Mouse (Mus musculus) neural tube, embryonic 10.5 days (tissue): ENCODE measurements around the gene Cspg5.
A peak's percentile ranks its signal among the peaks of the same experiment; 100 is the strongest.

Source experiments
- DNase-seq: peaks from one replicate; pipeline ENCODE4 v3.0.0-alpha.2; 2017; ENCODE audit warnings: low spot score; ENCODE audit errors: extremely low spot score

Gene Cspg5

DNA sequence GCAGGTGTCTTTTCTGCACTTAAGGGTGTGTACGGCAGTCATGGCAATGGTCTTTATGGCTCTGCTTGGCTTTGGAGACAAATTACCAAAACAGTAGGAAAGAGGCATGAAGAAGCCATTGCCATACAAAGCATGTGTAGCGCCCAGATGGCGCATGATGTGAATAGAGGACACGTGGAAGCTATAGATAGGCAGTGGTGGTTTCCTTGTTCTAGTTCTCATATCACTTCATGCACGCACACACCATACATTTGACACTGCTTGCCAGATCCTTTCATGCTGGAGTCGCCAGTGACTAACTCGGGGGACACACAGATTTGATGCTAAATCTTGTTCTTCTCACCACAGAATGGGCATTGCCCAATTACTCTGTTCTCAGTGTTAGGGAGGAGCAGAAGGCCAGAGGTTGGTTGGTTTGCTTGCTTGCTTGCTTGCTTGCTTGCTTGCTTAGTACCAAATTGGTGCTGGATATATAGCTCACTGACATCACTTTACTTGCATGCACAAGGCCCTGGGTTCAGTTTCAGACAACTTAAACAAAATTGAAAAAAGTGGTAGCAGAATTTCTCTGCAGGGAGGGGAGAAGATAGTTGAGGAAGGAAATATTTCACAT is at the start of gene Cspg5:
Gene Cspg5, plus strand, starts transcription at position 563 of the 613 bp plus-strand sequence.
- DNase-seq, result no peak

- DNase-seq, result no peak
These were observed 43.7 kb upstream of the Cspg5 start for GRCm38 (mm10) chr9:110199870-110200269.

DNA sequence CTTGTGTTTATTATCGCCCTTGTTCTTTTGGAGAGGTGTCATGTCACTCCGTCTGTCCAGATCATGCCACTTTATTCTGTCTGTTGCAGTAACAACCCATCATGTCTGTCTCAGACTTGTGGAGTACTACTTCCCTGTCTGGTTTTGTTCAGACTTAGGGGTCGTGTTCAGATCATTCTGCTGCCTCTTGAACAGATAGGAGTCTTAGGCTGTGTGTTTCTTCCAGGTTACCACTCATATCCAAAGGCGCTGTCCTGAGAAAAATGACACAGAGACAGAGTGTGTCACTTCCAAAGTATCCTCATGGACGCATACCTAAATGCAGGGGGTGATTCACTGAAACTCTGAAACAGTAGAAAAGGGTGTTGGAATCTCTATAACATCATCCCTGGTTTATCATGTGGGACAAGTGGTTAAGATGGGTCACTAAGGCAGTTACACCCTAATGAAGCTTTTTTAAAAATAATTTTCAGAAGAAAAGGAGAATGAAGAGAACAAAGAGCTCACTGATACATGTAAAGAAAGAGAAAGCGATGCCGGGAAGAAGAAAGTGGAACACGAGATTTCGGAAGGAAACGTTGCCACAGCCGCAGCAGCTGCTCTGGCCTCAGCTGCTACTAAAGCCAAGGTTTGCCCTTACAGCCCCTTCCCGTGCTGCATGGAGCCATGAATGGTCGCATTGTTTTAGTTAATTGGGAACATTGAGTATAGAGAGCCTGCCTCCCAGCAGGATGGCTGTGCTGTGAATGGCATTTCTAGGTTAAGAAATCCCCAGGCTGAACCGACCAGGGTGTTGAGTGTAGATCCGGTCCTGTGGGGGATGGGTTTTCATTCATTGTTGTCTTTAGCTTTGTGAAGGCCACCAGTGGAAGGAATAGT is 37.8 kb upstream of the Cspg5 start:
- DNase-seq, result peak; percentile 34

GRCm38 (mm10) chr9:110206437-110206836 is 37.1 kb upstream of the Cspg5 start:
- DNase-seq, result no peak

DNA sequence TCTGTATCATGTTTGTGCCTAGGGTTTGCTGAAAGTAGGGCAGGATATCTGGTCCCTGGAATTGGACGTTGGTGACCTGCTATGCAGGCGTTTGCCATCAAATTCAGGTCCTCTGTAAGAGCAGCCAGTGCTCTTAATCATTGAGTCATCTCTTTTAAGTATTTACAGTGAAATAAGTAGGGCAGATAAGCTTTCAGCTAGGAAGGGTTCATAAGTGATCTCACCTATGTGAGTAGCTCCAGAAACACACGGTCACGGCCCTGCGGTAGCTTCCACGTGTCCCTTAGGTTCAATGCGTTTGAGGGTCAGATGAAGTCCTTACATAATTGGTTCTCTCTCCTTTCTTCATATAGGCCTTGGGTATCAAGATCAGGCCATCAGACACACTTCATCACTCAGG is 35.3 kb upstream of the Cspg5 start:
- no peak for DNase-seq

DNA sequence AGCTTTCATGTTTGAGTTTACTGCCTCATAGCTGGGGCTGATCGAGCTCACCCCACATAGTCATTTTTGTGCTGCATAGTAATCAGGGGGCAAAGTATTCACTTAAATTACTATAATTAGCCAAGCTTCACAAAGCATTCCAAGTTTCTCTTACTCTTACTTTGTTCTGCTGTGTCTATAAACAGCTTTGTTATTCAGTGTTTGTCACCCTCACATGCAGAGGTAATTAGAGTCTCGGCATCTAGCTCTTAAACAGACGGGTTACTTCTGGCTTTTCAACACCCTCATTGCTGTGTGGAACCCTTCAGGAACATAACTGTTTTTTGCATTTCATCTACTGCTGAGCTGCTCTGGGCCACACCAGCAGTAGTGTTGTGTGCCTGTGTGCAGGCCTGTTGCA is 34.6 kb upstream of the Cspg5 start:
- no peak for DNase-seq

GRCm38 (mm10) chr9:110224273-110224672 is 19.3 kb upstream of the Cspg5 start:
- no peak for DNase-seq

GRCm38 (mm10) chr9:110226191-110226590 is 17.4 kb upstream of the Cspg5 start:
- no peak for DNase-seq

DNA sequence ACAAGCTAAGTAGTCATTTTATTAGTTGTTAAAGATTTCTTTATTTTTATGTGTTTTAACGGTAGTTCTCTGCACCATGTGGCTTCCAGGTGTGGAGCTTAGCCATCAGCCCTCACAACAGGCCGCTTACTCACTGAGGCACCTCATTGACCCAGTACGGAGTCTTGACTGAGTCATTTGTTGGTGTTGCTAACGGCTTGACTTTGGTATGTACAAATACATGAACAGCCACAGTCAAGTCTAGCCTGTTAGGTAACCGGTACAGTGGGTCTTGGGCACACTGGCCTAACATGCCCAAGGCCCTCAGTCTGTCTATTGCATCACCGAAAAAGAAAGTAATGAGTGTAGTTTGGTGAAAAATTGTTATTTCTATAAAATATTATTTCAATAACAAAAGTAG is 14.9 kb upstream of the Cspg5 start:
- no peak for DNase-seq

- DNase-seq, result no peak
These were observed 14.5 kb upstream of the Cspg5 start for GRCm38 (mm10) chr9:110229112-110229511.

DNA sequence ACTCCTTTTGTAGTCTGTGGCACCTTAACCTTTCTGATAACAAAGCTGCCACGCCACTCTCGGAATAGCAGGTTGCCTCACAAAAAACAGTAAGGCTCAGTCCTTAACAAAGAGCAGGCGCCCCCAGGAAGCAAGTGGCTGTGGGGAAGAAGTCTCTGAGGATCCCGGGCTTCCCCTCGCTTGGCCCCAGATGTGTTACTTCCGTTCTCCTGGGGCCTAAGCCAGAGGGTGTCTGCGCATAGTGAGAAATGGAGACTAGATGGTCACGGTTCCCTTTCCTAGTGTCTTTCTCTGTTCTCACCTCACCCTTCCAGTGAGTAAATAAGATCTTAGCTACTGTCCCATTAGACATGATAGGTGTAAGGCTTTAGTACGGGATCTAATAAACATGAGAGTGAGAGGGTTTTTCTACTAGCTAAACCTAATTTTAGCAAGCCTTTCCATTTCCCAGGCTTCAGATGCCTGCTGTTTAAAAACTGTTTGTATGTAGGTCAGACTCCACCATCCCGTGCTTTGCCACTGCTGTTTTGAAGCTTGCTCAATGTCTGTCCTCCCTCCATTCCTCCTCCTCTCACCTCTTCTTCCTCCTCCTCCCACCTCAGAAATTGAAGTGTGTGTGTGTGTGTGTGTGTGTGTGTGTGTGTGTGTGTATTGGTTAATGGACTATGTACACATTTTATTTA is 13.9 kb upstream of the Cspg5 start:
- DNase-seq, result no peak

DNA sequence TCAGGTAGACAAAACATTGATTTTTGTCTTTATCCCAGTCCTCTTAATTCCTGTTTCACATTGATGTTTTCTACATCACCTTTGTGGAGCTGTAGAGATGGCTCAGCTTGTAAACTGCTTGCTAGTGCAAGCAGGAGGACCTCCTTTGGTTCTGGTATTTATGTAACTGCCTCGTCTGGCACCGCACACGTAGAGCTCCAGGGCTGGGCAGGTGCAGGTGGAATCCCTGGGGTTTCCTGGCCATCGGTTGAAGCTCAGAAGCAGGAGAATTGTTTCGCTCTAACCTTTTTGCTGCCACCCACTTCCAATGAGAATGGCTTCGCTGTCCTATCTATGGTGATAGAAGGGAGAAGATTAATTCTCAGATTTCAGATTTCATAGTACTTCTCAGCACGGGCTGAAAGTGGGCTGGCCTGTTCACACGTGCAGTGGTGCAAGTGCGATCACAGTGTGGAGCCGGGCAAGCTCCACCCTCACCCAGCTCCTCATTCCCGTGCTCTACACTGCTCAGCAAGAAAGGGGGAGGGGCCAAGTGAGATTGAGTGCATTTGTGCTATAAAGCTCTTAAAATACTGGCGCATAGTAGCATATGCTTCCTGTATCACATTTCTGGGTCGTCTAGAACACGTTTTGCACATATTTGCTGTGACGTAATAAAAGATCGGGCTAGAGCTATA is 13.1 kb upstream of the Cspg5 start:
- no peak for DNase-seq

GRCm38 (mm10) chr9:110234962-110235361 is 8.6 kb upstream of the Cspg5 start:
- no peak for DNase-seq

DNA sequence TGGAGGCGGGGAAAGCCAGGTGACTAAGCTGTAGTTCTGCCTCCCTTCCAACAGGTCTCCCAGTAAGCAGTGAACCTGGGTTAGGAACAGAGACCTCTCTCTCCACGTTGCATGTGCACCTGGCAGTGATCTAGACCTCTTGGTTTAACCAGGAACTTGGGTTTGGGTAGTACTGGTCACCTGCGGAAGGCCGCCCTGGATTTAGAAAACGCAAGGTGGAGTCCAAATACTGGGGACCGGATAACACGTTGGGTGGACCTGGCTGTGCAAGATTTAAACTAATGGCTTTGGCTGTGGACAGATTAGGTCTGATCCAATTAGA is 945 bp downstream of the Cspg5 start:
- DNase-seq, result no peak

DNA sequence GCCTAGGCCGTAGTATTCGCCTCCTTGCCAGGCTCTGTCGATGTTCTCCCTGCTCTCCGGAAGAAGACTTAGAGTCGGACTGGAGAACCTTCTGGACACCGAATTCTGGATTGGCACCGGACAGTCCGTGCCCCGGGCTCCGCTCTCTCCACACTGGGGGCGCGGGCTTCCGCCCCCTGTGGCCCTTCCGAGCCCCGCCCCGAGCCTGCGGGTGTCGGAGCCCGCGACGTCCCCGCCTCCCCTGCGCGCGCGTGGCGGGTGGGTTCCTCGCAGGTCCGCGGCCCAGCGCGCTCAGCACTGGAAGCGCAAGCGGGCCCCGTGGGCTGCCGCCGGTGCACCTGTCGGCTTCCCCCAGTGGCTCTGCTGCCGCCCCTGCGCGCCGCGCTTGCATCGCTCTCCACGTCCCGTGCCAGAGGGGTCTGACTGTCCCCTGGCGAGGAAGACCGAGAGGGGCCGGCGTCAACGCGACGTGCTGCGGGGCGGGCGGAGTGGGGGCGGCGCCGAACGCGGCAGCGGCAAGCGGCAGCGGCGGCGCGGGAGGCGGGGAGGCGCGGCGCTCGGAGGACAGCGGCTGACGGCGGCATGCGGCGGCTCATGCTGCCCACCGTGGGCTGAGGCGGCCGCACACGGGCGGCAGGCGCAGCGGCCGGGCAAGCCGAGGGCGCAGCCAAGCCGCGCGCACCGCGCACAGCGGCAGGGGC is 1.5 kb downstream of the Cspg5 start:
- peak; percentile 57 for DNase-seq

DNA sequence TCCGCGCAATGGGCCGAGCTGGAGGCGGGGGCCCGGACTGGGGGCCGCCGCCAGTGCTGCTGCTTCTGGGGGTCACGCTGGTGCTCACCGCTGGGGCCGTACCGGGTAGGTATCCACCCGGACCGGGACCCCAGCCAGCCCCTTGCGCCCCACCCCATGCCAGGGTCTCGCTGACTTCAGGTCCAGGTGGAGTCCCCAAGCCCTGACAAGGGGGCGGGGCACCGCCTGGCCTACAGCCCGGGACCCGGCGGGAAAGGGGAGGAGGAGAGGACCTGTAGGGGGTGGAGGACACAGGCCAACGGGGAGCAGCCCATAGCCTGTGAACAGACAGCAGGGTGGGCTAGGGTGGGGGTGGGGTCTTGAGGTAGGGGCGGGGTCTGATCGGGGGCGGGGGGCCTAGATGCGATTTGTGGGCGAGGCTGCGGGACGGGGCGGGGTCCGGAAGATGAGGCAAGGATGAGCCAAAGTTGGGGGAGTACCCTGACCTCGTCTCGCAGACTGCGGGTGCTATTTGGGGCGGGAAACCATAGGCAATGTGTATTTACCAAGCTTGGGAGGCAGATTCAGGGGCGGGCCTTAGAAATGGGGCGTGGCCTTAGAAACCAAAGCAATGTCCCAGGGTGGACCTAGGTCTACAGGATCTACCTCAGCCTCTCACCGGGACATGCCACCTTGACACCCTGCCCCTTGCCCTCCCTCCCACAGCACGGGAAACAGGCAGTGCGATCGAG is 2.2 kb downstream of the Cspg5 start:
- peak; percentile 72 for DNase-seq

GRCm38 (mm10) chr9:110246321-110246640 is 2.7 kb downstream of the Cspg5 start:
- no peak for DNase-seq

DNA sequence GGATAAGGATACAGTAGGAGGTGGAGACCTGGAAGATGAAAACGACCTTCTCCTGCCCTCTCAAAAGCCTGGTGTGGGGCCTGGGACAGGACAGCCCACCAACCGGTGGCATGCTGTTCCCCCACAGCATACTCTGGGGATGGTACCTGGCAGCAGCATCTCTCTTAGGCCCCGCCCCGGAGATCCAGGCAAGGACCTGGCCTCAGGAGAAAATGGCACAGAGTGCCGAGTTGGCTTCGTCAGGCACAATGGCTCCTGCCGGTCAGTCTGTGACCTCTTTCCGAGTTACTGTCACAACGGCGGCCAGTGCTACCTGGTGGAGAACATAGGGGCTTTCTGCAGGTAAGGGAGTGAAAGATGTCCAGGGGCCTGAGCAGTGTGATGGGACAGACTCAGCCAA is 3.5 kb downstream of the Cspg5 start:
- no peak for DNase-seq

- DNase-seq, result no peak
These were observed 5.3 kb downstream of the Cspg5 start for GRCm38 (mm10) chr9:110248861-110249260.

DNA sequence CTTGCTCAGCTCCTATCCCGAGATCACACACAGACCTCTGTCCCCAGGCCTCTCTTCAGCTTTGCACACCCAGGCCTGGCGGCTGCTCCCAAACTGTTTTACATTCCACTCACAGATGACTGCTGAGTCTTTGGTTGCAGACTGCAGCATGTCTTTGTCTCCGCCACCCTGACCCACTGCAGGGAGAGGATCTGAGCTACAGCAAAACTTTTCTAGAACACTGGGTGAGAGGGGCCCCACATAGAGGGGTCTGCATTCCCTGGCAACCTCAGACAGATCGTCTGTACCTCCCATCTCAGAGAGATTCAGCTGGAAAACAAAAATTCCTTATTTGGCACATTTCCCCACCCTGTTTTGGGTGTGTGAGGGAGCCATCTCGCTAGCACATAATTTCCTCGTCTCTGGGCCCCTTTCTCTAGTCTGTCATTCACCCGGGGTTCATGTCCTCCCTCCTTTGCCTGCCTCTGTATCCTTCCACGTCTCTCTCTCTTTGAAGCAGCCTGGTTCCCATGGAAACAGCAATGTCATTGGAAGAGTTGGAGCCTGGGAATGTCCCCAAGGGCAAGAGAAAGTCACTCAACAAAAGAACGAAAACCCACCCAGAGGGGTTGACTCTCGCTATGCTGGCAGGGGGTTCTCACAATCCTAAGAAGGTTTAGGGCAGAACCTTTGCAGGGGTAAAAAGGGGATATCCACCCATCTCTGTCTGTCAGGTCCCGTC is 6.4 kb downstream of the Cspg5 start:
- peak; percentile 56 for DNase-seq
